Mouse (Mus musculus) small intestine, adult 2 months (tissue): ENCODE measurements around the gene Chil1. TPM values are rescaled to one million over a fixed set of nuclear protein-coding genes. Genes with fewer than 3 reads are reported as not detected.

Source experiments
- H3K27ac ChIP-seq: fragments of 200-500 bp; 2 replicates; pipeline ENCODE4 v1.5.1; 2012; ENCODE audit warnings: low read depth, low read length, control low read depth, inconsistent platforms; ENCODE audit not compliant: insufficient read depth
- H3K27me3 ChIP-seq: fragments of 200-500 bp; 2 replicates; pipeline ENCODE4 v1.6.1; 2012; ENCODE audit warnings: mild to moderate bottlenecking, moderate library complexity, low read length, inconsistent platforms; ENCODE audit not compliant: control insufficient read depth, insufficient read depth
- H3K36me3 ChIP-seq: fragments of 200-500 bp; 2 replicates; pipeline ENCODE4 v1.6.1; 2012; ENCODE audit warnings: mild to moderate bottlenecking, low read length, control low read depth, inconsistent platforms; ENCODE audit not compliant: control insufficient read depth, insufficient read depth
- H3K4me1 ChIP-seq: fragments of 200-500 bp; 2 replicates; pipeline ENCODE4 v1.6.1; 2012; ENCODE audit warnings: low read length, inconsistent platforms, mixed read lengths; ENCODE audit not compliant: control insufficient read depth, insufficient read depth, insufficient read length
- H3K4me3 ChIP-seq: fragments of 200-500 bp; 2 replicates; pipeline ENCODE4 v1.5.1; 2012; ENCODE audit warnings: low read depth, mild to moderate bottlenecking, control low read depth, inconsistent platforms, low read length, moderate library complexity
- CTCF ChIP-seq: fragments of 200-500 bp; IDR thresholded peaks from 2 replicates; pipeline ENCODE4 v1.5.1; 2012; ENCODE audit warnings: low read depth, mild to moderate bottlenecking, control low read depth, inconsistent platforms, low read length, moderate library complexity, mixed read lengths; ENCODE audit not compliant: insufficient replicate concordance, insufficient read length; ENCODE audit errors: extremely low read depth
- POLR2A ChIP-seq: fragments of 200-500 bp; IDR thresholded peaks from 2 replicates; pipeline ENCODE4 v1.6.1; 2012; ENCODE audit warnings: low read depth, mild to moderate bottlenecking, control low read depth, inconsistent platforms, low read length, moderate library complexity
- WGBS: fragments of 180-500 bp; shearing (Covaris S2); methylation state at CpG from one replicate; pipeline ENCODE4 v1.1.7; 2018; 5-methylcytosine and 5-hydroxymethylcytosine counted together
- polyA plus RNA-seq: library from polyadenylated mRNA; depleted of rRNA; stranded (reverse); fragments of >200 nt; gene quantifications from 2 replicates; pipeline ENCODE4 v1.2.3, GENCODE M21; 2012; rRNA removed

Chil1 gene
- 0.46 and 0.88 TPM in 2 replicates for polyA plus RNA-seq

- 77% methylated on average over 4 of the region's 4 CpGs for whole genome bisulfite sequencing
- H3K4me3 ChIP-seq: no peak within 1 kb of the TSS
These were observed at the start of gene Chil1 for GRCm38 (mm10) chr1:134182025-134182424. Gene Chil1 (plus strand): TSS chr1:134182176.

DNA sequence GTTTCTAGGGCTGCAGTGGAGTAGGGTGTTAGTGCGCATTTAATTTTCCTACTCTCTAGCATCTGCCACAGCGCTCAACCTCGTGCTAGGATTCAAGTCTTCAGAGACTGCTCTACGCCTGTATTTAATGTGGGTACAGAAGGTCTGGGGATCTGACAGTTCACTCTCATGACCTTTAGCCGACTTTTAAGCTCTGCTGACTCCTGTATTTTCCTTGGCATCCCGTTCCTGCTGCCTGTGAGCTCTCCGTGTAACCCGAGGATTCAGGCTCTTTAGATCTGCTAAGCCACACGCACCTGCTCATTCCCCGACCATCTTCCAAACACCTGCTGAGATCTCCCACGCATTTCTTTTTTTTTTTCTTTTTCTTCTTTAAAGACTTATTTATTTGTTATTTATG is 48.7 kb upstream of the Chil1 start:
- H3K27ac ChIP-seq: no peak overlapping the region
- WGBS: 53% methylated on average over 11 of the region's 11 CpGs
- H3K4me1 ChIP-seq: no peaks in the 10 kb centered on the region
- no peaks in the 10 kb centered on the region; the same call in 1 of the 2 replicates for H3K27me3 ChIP-seq
- TF ChIP-seq CTCF (no peak), POLR2A (no peak)
- H3K4me3 ChIP-seq: no peak overlapping the region
- no peaks in the 10 kb centered on the region for H3K36me3 ChIP-seq

More at GRCm38 (mm10) chr1:134182025-134182424, at the start of gene Chil1:
- Histone ChIP-seq H3K27me3 (no peaks in the 10 kb centered on the region), H3K36me3 (no peaks in the 10 kb centered on the region), H3K4me1 (no peaks in the 10 kb centered on the region), H3K27ac (no peak within 1 kb of the TSS)
- no peak for TF ChIP-seq POLR2A
- TF ChIP-seq CTCF: no peak

- no peak for TF ChIP-seq CTCF
- no peak for TF ChIP-seq POLR2A
- Histone ChIP-seq H3K36me3 (no peaks in the 10 kb centered on the region), H3K27ac (no peak overlapping the region), H3K4me1 (no peaks in the 10 kb centered on the region), H3K27me3 (no peaks in the 10 kb centered on the region), H3K4me3 (no peak overlapping the region)
- WGBS: 66% methylated on average over 3 of the region's 3 CpGs
These were observed 45.6 kb upstream of the Chil1 start for GRCm38 (mm10) chr1:134136351-134136750.

DNA sequence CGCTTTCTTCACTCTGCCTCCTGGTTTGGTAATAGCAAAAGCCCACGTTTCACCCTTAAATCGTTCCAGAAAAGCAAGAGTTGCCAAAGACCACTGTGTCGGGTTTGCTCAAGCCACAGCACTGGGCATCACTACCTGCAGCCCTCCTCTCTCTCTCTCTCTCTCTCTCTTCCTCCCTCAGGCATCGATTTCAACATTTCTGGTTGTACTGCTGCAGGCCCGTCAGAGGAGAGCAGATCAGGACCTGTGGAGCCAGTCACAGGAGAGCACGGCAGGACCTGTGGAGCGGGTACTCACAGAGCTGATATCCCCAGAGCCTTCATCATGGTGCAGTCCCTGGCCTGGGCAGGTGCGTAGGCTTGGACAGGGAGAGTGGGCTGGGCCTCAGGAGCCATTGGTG is 43.6 kb upstream of the Chil1 start:
- Histone ChIP-seq H3K4me1 (no peaks in the 10 kb centered on the region), H3K27ac (no peak overlapping the region), H3K4me3 (no peak overlapping the region), H3K27me3 (no peaks in the 10 kb centered on the region), H3K36me3 (no peaks in the 10 kb centered on the region)
- TF ChIP-seq POLR2A: no peak
- TF ChIP-seq CTCF: no peak
- 83% methylated on average over 9 of the region's 9 CpGs for WGBS

DNA sequence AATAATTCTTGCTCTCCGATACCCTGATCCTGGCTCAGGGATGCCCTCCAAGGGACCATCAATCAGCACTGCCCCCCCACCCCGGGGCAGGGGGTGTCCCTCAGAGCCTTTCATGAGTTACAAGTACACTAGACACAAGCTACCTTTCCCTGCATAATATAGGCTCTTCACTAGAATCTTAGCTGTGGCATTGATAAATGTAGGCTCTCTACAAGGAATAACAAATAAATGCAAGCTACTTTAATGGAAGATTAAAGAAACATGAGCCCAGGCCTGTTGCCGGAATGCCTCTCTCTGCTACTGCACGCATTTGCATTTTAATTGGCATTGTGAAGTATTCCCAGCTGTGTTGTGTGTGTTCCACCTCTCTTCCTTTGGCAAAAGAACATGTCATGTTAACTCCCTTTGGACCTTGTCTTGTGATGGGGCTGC is 39.6 kb upstream of the Chil1 start:
- no peaks in the 10 kb centered on the region for H3K36me3 ChIP-seq
- no peak overlapping the region for H3K27ac ChIP-seq
- no peak for TF ChIP-seq CTCF
- no peak for TF ChIP-seq POLR2A
- WGBS: 79% methylated on average over 4 of the region's 4 CpGs
- H3K4me3 ChIP-seq: no peak overlapping the region
- no peaks in the 10 kb centered on the region for H3K27me3 ChIP-seq
- no peaks in the 10 kb centered on the region for H3K4me1 ChIP-seq

DNA sequence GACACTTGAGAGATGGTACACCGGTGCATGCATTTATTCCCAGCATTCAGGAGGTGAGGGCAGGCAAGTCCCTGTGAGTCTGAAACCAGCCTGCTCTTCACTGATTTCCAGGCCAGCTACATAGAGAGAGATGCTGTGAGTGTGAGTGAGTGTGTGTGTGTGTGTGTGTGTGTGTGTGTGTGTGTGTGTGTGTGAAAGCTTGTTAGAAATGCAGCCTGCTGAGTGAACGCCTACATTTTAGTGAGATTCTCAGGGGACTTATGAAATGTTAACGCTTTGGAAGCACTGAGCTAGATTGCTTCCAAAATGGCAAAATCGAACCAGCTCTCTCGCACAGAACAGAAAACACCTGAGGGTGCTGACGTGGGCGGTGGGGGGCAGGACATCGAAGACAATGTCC is 35.9 kb upstream of the Chil1 start:
- no peaks in the 10 kb centered on the region for H3K4me1 ChIP-seq
- no peaks in the 10 kb centered on the region for H3K36me3 ChIP-seq
- no peaks in the 10 kb centered on the region for H3K27me3 ChIP-seq
- 87% methylated on average over 8 of the region's 8 CpGs for WGBS
- no peak overlapping the region for H3K4me3 ChIP-seq
- H3K27ac ChIP-seq: no peak overlapping the region
- no peak for TF ChIP-seq POLR2A
- TF ChIP-seq CTCF: no peak

GRCm38 (mm10) chr1:134150076-134150475 is 31.9 kb upstream of the Chil1 start:
- no peak for TF ChIP-seq CTCF
- TF ChIP-seq POLR2A: no peak
- H3K4me1 ChIP-seq: no peaks in the 10 kb centered on the region
- 65% methylated on average over 8 of the region's 8 CpGs for WGBS
- H3K4me3 ChIP-seq: no peak overlapping the region
- H3K27ac ChIP-seq: no peak overlapping the region
- no peaks in the 10 kb centered on the region for H3K36me3 ChIP-seq
- H3K27me3 ChIP-seq: no peaks in the 10 kb centered on the region

- Histone ChIP-seq H3K4me3 (no peak overlapping the region), H3K27me3 (no peaks in the 10 kb centered on the region), H3K36me3 (no peaks in the 10 kb centered on the region), H3K27ac (no peak overlapping the region), H3K4me1 (no peaks in the 10 kb centered on the region)
- no peak for TF ChIP-seq CTCF
- no peak for TF ChIP-seq POLR2A
- 61% methylated on average over 9 of the region's 9 CpGs for WGBS
These were observed 31.2 kb upstream of the Chil1 start for GRCm38 (mm10) chr1:134150745-134151144.
